ENCODE assay signal across 14 mouse cellular contexts in the genomic region with DNA sequence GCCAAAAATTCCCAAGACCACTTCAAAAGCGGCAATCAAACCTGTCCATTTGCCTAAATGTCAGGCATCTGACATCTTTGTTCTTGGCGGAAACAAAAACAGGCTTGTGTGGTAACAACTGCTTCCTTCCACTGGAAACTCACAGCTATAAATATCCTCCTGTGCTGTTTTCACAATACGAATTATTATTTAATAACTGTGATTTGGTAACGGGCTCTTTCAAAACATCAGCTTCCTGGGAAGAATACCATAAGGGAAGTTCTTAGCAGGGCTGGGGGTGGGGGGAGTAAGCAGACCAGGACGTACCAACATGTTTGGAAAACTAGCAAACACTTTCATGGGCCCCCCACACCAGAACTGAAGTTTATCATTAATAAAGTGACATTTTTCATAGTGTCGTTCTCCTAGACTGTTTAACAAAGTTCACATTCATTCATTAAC. TPM values are rescaled to one million over a fixed set of nuclear protein-coding genes. Genes with fewer than 3 reads are reported as not detected.
A peak's percentile ranks its signal among the peaks of the same experiment; 100 is the strongest.
DNase-seq lines count a peak whose midpoint lies in the region; ATAC-seq and TF ChIP-seq lines count a peak whose summit lies in the region.
"Had no signal": no experiment of that assay in that cellular context is flagged by ENCODE, and none has a peak within 500 bp of the region (broad histone marks: within the 10 kb centered on the region; RNA-seq: fewer than 3 reads in every experiment).

No protein-coding gene starts in this region.

- no peak for TF ChIP-seq EP300 in heart, adult 2 months (IDR thresholded peaks at IDR 0.05; ENCODE audit: insufficient read depth, low read depth, low read length)

- H3K9me3 ChIP-seq in lung, embryonic 15.5 days: no peaks in the 10 kb centered on the region
- no peaks in the 10 kb centered on the region for H3K9me3 ChIP-seq in neural tube, embryonic 13.5 days
- no peaks in the 10 kb centered on the region for H3K9me3 ChIP-seq in forebrain, embryonic 13.5 days (replicated peaks)
- H3K9me3 ChIP-seq: limb, embryonic 13.5 days had no signal

- H3K9ac ChIP-seq in heart, adult 2 months (ENCODE audit: low read depth, low read length): no peak overlapping the region
- no peak overlapping the region for H3K9ac ChIP-seq in lung, embryonic 15.5 days
- H3K9ac ChIP-seq in neural tube, embryonic 13.5 days: no peak overlapping the region
- no peak overlapping the region for H3K9ac ChIP-seq in forebrain, embryonic 13.5 days
- H3K9ac ChIP-seq: limb, embryonic 13.5 days had no signal

- DNase-seq in heart, adult 2 months: no peak
- DNase-seq in heart, postnatal 25 days (ENCODE audit: low spot score): no peak
- DNase-seq in lung, adult 2 months: no peak
- peak; percentile 36 to 61 for DNase-seq in kidney, postnatal 25 days
- no peak for DNase-seq in thymus, postnatal 4 days
- DNase-seq: cerebellum, adult 11 months; gastrocnemius, postnatal 36 days; heart, postnatal 36 days; midbrain, embryonic 14.5 days; right cerebral cortex, postnatal 4 days had no signal

- peak overlapping the region; percentile 21 for H3K27ac ChIP-seq in heart, adult 2 months
- H3K27ac ChIP-seq in lung, embryonic 15.5 days: peak overlapping the region; percentile 34; the same call in 1 of the 2 replicates
- peak overlapping the region; percentile 20; the same call in 1 of the 2 replicates for H3K27ac ChIP-seq in neural tube, embryonic 13.5 days (replicated peaks)
- H3K27ac ChIP-seq in forebrain, embryonic 13.5 days: no peak overlapping the region
- H3K27ac ChIP-seq: limb, embryonic 13.5 days had no signal

- H3K4me1 ChIP-seq in heart, adult 2 months (ENCODE audit: control insufficient read depth, insufficient read depth, low read length): peaks cover 12% of the 10 kb centered on the region
- H3K4me1 ChIP-seq in lung, embryonic 15.5 days: peaks cover 42% of the 10 kb centered on the region
- peaks cover 5% of the 10 kb centered on the region for H3K4me1 ChIP-seq in lung, adult 2 months (ENCODE audit: control insufficient read depth, insufficient read depth, low read length)
- H3K4me1 ChIP-seq in neural tube, embryonic 13.5 days (replicated peaks): peaks cover 44% of the 10 kb centered on the region
- H3K4me1 ChIP-seq in forebrain, embryonic 13.5 days: peaks cover 30% of the 10 kb centered on the region

- no peak for TF ChIP-seq POLR2A in heart, adult 2 months (IDR thresholded peaks at IDR 0.05; ENCODE audit: insufficient read depth, low read depth, low read length)
- no peak for TF ChIP-seq POLR2A in lung, adult 2 months (IDR thresholded peaks at IDR 0.05; ENCODE audit: borderline replicate concordance, extremely low read depth, low read depth, low read length)

- no peaks in the 10 kb centered on the region for H3K79me2 ChIP-seq in heart, adult 2 months (replicated peaks; ENCODE audit: control insufficient read depth, insufficient read depth, low read length)

- 36% methylated on average over 6 of the region's 6 CpGs for WGBS in heart, adult 2 months
- 24% methylated on average over 6 of the region's 6 CpGs for WGBS in lung, embryonic 15.5 days
- 11% methylated on average over 6 of the region's 6 CpGs for WGBS in lung, adult 2 months
- WGBS in neural tube, embryonic 13.5 days: 44% methylated on average over 6 of the region's 6 CpGs
- 70% methylated on average over 6 of the region's 6 CpGs for WGBS in forebrain, embryonic 13.5 days

- intact Hi-C loops in heart, adult 2 months (cut with DNase I): loop anchor here (2.0 kb wide), 1 partner anchor 18 kb away; no protein-coding TSS in a partner anchor
- intact Hi-C loops in heart, postnatal 25 days (cut with DNase I): no loop called here

- no peak overlapping the region for H3K4me2 ChIP-seq in lung, embryonic 15.5 days
- no peak overlapping the region for H3K4me2 ChIP-seq in neural tube, embryonic 13.5 days
- H3K4me2 ChIP-seq in forebrain, embryonic 13.5 days: no peak overlapping the region
- H3K4me2 ChIP-seq: limb, embryonic 13.5 days had no signal

- ATAC-seq in lung, embryonic 15.5 days (ENCODE audit: borderline replicate concordance, extremely low read depth, low FRiP score, low TSS enrichment): no peak
- ATAC-seq in neural tube, embryonic 13.5 days (ENCODE audit: low read depth): no peak
- no peak for ATAC-seq in forebrain, embryonic 13.5 days

- no peak for TF ChIP-seq CTCF in heart, adult 2 months (IDR thresholded peaks at IDR 0.05)
- TF ChIP-seq CTCF in lung, adult 2 months (IDR thresholded peaks at IDR 0.05; ENCODE audit: insufficient read depth, low read length): no peak

- no peaks in the 10 kb centered on the region for H3K27me3 ChIP-seq in heart, adult 2 months (ENCODE audit: control insufficient read depth, insufficient read depth, low read length)
- no peaks in the 10 kb centered on the region for H3K27me3 ChIP-seq in lung, embryonic 15.5 days
- peaks cover 16% of the 10 kb centered on the region for H3K27me3 ChIP-seq in neural tube, embryonic 13.5 days
- no peaks in the 10 kb centered on the region for H3K27me3 ChIP-seq in forebrain, embryonic 13.5 days
- H3K27me3 ChIP-seq: limb, embryonic 13.5 days had no signal

- no peak overlapping the region for H3K4me3 ChIP-seq in heart, adult 2 months
- H3K4me3 ChIP-seq in lung, embryonic 15.5 days: no peak overlapping the region
- H3K4me3 ChIP-seq in lung, adult 2 months (replicated peaks; ENCODE audit: extremely low read depth, low read depth, low read length): no peak overlapping the region
- H3K4me3 ChIP-seq in neural tube, embryonic 13.5 days: no peak overlapping the region
- H3K4me3 ChIP-seq in forebrain, embryonic 13.5 days: no peak overlapping the region
- H3K4me3 ChIP-seq: limb, embryonic 13.5 days had no signal

- no peaks in the 10 kb centered on the region for H3K36me3 ChIP-seq in heart, adult 2 months (ENCODE audit: control insufficient read depth, insufficient read depth, low read length)
- no peaks in the 10 kb centered on the region for H3K36me3 ChIP-seq in lung, embryonic 15.5 days
- no peaks in the 10 kb centered on the region for H3K36me3 ChIP-seq in neural tube, embryonic 13.5 days
- H3K36me3 ChIP-seq in forebrain, embryonic 13.5 days (ENCODE audit: poor library complexity, severe bottlenecking): no peaks in the 10 kb centered on the region

RNA-seq across cellular contexts. Expression of a gene that starts 31.4 kb away (rescaled TPM):
- 1 to 10 TPM; 3.3 to 3.8 TPM for total RNA-seq in heart, adult 2 months (2021)
- polyA plus RNA-seq in heart, adult 2 months (2012; rRNA removed): 4.8 and 5.3 TPM in 2 replicates
- total RNA-seq in heart, postnatal 25 days (2021): 1 to 10 TPM; 3.8 to 4.5 TPM
- 43.8 and 48.5 TPM in 2 replicates for polyA plus RNA-seq in lung, embryonic 15.5 days (2015; fragmentation: Nextera tagmentation; extraction: Ambion mirVana)
- 9.0 and 14.6 TPM in 2 replicates for polyA plus RNA-seq in lung, adult 2 months (2012; rRNA removed)
- 48.3 and 48.8 TPM in 2 replicates for polyA plus RNA-seq in neural tube, embryonic 13.5 days (2015; fragmentation: Nextera tagmentation; extraction: Ambion mirVana)
- polyA plus RNA-seq in forebrain, embryonic 13.5 days (2015; fragmentation: Nextera tagmentation; extraction: Ambion mirVana): 35.9 and 39.6 TPM in 2 replicates

Comparison
In these comparisons a context has a peak if more than half of its experiments do, and no peak if none do; other contexts are left out.
1. DNase-seq: peak in kidney, postnatal 25 days (2 of 2); none in heart, adult 2 months (0 of 2), heart, postnatal 25 days (single experiment), lung, adult 2 months (single experiment) and thymus, postnatal 4 days (single experiment).